Mouse (Mus musculus) liver, embryonic 16.5 days (tissue): Measurements from ENCODE around the gene Nup188. TPM values are rescaled to one million over a fixed set of nuclear protein-coding genes. Genes with fewer than 3 reads are reported as not detected.
A peak's percentile ranks its signal among the peaks of the same experiment; 100 is the strongest.

Experiments
- ATAC-seq: fragments of 200-750 bp; cut with Nextera tagmentation; 2 replicates; pipeline ENCODE4 v1.8.0; 2017; ENCODE audit warnings: low read depth, mild to moderate bottlenecking, moderate number of reproducible peaks, moderate library complexity
- H3K27ac ChIP-seq: fragments of 300-500 bp; sonication (generic); 2 replicates; pipeline ENCODE4 v1.5.1; 2014; ENCODE audit warnings: mild to moderate bottlenecking, low read length
- H3K27me3 ChIP-seq: fragments of 300-500 bp; sonication (generic); 2 replicates; pipeline ENCODE4 v1.6.1; 2014; ENCODE audit warnings: low read depth, low read length, mixed read lengths; ENCODE audit not compliant: control insufficient read depth, insufficient read depth
- H3K36me3 ChIP-seq: fragments of 300-500 bp; sonication (generic); 2 replicates; pipeline ENCODE4 v1.6.1; 2014; ENCODE audit warnings: mild to moderate bottlenecking; ENCODE audit not compliant: control insufficient read depth, insufficient read depth
- H3K4me1 ChIP-seq: fragments of 300-500 bp; sonication (generic); 2 replicates; pipeline ENCODE4 v1.6.1; 2014; ENCODE audit warnings: low read depth, low read length, mixed read lengths; ENCODE audit not compliant: control insufficient read depth
- H3K4me2 ChIP-seq: fragments of 300-500 bp; sonication (generic); 2 replicates; pipeline ENCODE4 v1.6.1; 2014; ENCODE audit warnings: low read depth, low read length, mixed read lengths
- H3K4me3 ChIP-seq: fragments of 300-500 bp; sonication (generic); 2 replicates; pipeline ENCODE4 v1.5.1; 2014; ENCODE audit warnings: low read depth, mild to moderate bottlenecking, low read length
- H3K9ac ChIP-seq: fragments of 300-500 bp; sonication (generic); 2 replicates; pipeline ENCODE4 v1.6.1; 2014; ENCODE audit warnings: low read depth, low read length
- H3K9me3 ChIP-seq: fragments of 300-500 bp; sonication (generic); replicated peaks from 2 replicates; pipeline ENCODE4 v1.6.1; 2016; ENCODE audit warnings: low read length; ENCODE audit not compliant: control insufficient read depth
- WGBS: fragments of 180-500 bp; shearing (Covaris S2); extraction: QIAGEN DNeasy Blood & Tissue Kit; methylation state at CpG from one replicate; pipeline ENCODE4 v1.1.7; 2014; ENCODE audit not compliant: insufficient replicate concordance; 5-methylcytosine and 5-hydroxymethylcytosine counted together
- polyA plus RNA-seq: library from polyadenylated mRNA; unstranded; fragments of >200 nt; fragmentation: Nextera tagmentation; extraction: Ambion mirVana; gene quantifications from 2 replicates; pipeline ENCODE4 v1.2.1, GENCODE M21; 2015

The Nup188 gene
- polyA plus RNA-seq, 1 experiment from 2014 or later = 16.1 TPM

DNA sequence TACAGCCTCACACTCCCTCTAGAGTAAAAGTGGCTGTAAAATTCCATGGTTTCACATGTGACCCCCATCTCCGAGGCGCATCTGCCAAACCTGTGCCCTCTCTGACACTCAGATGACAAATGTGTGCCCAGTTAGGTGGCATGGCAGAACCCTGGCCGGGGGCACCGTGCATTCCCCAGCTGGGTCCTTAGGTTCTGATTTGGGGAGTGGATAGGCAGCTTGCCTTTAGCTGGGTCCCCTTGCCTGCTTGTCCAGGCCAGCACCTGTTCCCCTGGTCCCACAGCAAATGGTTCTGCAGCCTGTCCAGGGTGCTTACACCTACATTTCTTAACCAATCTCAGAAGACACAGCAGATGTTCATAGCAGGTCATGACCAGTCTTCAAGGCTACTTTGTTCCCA lies 42.8 kb upstream of the Nup188 start:
- Histone ChIP-seq H3K4me1 (peaks cover 41% of the 10 kb centered on the region), H3K36me3 (peaks cover 16% of the 10 kb centered on the region), H3K4me3 (no peak overlapping the region), H3K27ac (no peak overlapping the region), H3K9me3 (no peaks in the 10 kb centered on the region), H3K4me2 (no peak overlapping the region), H3K9ac (no peak overlapping the region), H3K27me3 (no peaks in the 10 kb centered on the region)
- WGBS = 90% methylated on average over 4 of the region's 4 CpGs
- no peak for ATAC-seq

DNA sequence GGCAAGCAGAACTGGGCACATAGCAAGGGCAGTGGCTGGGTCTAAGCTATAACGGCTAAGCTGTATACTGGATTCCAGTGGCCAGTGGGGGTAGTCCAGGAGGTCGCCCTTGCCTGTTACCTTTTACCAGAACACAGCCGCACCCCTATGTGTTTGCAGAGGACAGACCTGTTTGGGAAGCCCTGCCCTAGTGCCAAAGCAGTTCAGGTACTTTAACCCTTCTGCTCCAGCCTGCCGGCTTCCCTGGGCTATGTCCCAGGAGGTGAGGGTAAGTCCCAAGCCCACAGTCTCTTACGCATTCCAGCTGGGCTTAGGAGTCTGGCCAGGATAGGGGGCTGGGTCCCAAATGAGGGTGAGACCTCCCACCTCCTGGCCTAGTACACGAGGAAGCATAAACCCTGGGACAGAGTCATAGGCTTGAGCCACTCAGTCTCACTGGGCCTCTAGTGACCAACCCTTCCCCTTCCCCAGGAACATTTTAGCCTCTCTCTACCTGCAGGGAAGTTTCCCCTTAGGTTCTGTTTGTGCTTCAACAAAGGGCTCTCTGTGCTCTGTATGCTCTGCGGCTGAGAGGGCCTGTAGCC lies 41.5 kb upstream of the Nup188 start:
- Histone ChIP-seq H3K36me3 (peaks cover 22% of the 10 kb centered on the region), H3K4me1 (peaks cover 28% of the 10 kb centered on the region), H3K9me3 (no peaks in the 10 kb centered on the region), H3K9ac (no peak overlapping the region), H3K4me2 (no peak overlapping the region), H3K27ac (no peak overlapping the region), H3K27me3 (no peaks in the 10 kb centered on the region), H3K4me3 (no peak overlapping the region)
- ATAC-seq = peak; percentile 39
- 73% methylated on average over 7 of the region's 7 CpGs for WGBS

DNA sequence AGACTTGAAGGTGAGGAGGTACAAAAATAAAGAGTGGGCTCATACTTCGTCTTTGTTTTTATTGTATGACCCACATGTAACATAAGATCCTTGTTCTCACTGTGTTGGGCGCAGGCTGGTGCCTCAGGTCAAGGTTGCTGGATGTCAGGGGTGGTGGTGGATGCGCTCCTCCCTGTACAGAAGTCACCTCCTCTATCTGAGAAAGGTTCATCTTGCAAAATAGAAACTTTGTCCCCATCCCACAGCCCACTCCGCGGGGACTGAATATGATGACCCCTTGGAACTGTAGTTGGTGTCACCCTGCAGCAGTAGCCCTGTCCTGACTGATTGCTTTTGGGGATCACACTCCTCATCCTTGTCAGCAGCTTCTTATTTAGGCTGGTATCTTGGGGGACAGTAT lies 39.2 kb upstream of the Nup188 start:
- Histone ChIP-seq H3K27me3 (no peaks in the 10 kb centered on the region), H3K4me1 (peaks cover 26% of the 10 kb centered on the region), H3K9ac (no peak overlapping the region), H3K4me3 (no peak overlapping the region), H3K27ac (no peak overlapping the region), H3K4me2 (no peak overlapping the region), H3K9me3 (no peaks in the 10 kb centered on the region), H3K36me3 (peaks cover 12% of the 10 kb centered on the region; the same call in 1 of the 2 replicates)
- 0 out of 2 replicates have a peak, but pooled peaks have one; percentile 6 for ATAC-seq
- WGBS = 75% methylated on average over 5 of the region's 5 CpGs

DNA sequence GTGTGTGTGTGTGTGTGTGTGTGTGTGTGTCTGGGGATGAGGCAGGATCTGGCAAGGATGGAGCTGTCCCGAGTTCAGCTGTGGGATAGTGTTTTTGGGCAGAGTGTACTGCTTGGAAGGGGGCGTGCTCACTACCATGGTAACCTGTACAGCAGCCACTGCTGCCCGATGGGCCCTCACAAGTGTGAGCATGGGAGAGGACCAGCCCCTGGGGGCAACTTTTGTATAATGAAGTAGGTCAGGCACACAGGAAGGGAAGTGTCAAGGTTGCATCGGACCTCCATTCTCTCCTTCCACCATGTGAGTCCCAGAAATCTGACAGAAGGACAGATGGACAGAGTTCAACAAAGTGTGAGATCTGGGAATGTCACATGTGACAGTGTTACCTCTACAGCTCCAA lies 38.5 kb upstream of the Nup188 start:
- no peak overlapping the region for H3K27ac ChIP-seq
- ATAC-seq = no peak
- H3K36me3 ChIP-seq = peaks cover 12% of the 10 kb centered on the region; the same call in 1 of the 2 replicates
- H3K9ac ChIP-seq = no peak overlapping the region
- peaks cover 23% of the 10 kb centered on the region for H3K4me1 ChIP-seq
- H3K4me2 ChIP-seq = no peak overlapping the region
- H3K9me3 ChIP-seq = no peaks in the 10 kb centered on the region
- 79% methylated on average over 4 of the region's 4 CpGs for WGBS
- no peak overlapping the region for H3K4me3 ChIP-seq
- H3K27me3 ChIP-seq = no peaks in the 10 kb centered on the region

DNA sequence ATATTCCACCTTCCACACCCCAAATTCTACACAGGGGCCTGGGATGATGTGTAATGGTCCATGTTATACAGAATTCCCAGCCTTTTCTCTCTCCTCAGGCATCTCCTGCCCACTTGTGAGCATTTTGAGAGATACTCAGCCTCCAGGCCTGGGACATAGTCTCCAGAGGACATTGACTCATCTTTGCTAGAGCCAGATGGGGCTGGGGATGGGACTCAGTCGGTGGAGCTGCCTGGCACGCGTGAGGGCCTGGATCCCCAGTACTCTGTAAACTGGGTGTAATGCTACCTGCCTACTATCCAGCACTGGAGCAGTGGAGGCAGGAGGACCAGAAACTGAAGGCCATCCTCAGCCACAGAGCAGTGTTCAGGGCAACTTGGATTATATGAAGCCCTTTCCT lies 37.0 kb upstream of the Nup188 start:
- Histone ChIP-seq H3K4me3 (no peak overlapping the region), H3K4me1 (peaks cover 17% of the 10 kb centered on the region), H3K9me3 (no peaks in the 10 kb centered on the region), H3K27me3 (no peaks in the 10 kb centered on the region), H3K4me2 (no peak overlapping the region), H3K27ac (no peak overlapping the region), H3K36me3 (peaks cover 6% of the 10 kb centered on the region; the same call in 1 of the 2 replicates), H3K9ac (no peak overlapping the region)
- 80% methylated on average over 3 of the region's 3 CpGs for WGBS
- ATAC-seq = no peak

DNA sequence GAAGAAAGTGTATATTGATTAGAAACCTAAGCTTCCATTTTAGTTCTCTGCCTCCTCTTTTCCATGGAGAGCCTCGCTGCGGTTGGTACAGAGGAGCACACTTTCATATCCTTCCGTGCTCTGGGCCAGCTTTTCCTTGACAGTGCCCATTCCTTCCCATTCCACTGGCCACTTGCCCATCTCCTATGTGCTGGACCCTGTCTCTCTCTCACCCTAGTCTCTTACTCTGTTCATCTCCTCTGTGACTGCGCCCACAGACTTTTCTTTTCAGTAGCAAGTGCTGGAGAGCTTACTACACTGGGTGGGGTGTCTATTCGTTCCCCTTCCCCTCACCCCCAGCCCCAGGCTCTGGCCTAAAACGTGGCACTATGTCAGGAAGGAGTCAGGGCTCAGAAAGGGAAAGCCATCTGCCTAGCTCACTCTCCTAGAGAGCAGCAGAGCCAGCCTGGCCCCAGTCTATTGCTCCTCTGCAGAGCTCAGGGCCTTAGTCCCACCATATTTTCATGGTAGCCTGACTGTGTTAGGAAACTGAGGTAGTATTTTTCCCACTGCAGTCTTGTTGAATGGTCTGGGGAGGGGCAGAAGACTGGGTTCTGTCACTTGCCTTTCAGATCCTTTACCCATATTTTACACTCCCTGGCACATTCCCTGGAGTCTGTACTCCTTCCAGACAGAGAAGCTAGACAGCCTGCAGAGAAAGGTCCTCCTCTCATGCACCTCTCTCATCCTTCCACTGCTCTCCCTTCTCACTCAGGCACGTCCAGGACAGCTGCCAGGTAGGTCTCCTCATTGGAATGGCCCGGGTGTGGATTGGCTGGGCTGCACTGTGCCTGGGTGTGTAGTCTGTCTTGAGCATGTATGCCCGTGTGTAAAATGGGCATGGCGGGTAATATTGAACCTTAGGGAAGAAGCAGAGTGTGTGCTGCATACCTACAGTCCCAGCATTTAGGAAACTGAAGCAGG lies 35.8 kb upstream of the Nup188 start:
- Histone ChIP-seq H3K4me3 (no peak overlapping the region), H3K9me3 (no peaks in the 10 kb centered on the region), H3K36me3 (peaks cover 12% of the 10 kb centered on the region), H3K4me1 (peaks cover 16% of the 10 kb centered on the region), H3K27ac (no peak overlapping the region), H3K4me2 (no peak overlapping the region), H3K27me3 (no peaks in the 10 kb centered on the region), H3K9ac (no peak overlapping the region)
- WGBS = 77% methylated on average over 10 of the region's 10 CpGs
- ATAC-seq = no peak

DNA sequence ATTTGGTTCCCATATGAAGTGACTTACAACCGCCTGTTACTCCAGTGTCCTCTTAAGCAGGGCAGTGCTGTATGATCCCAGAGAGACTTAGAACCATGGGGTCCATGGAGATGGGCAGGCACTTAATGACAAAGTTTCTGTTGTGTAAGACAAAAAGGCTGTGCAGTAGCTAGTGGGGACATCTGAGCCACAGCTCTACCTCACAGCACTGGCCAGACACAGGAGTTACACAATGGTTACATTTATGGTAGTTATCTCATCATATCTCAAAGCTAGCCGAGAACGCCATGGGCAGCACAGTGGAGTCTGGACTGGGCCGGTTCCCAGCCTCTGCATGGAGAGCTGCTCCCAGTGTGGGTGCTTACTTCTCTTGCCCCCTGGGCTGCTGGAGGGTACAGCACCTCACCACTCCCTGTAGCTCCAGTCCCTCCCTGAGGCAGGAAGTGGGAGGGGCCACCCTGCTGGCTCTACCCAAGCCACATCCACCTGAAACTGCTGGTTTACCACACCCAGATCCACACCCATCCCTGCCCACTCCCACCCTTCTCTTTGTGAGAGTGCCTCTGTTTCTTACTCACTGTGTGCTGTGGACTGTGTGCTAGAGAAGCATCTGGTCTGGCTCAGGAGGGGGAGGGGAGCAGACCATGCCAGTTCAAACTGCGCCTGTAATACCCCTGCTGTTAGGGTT lies 34.6 kb upstream of the Nup188 start:
- peak; percentile 69 for ATAC-seq
- Histone ChIP-seq H3K36me3 (peaks cover 23% of the 10 kb centered on the region), H3K9ac (no peak overlapping the region), H3K27ac (peak overlapping the region; percentile 39), H3K4me2 (peak overlapping the region; percentile 15), H3K4me3 (no peak overlapping the region), H3K27me3 (no peaks in the 10 kb centered on the region), H3K4me1 (peaks cover 12% of the 10 kb centered on the region), H3K9me3 (no peaks in the 10 kb centered on the region)
- 41% methylated on average over 5 of the region's 5 CpGs for WGBS

DNA sequence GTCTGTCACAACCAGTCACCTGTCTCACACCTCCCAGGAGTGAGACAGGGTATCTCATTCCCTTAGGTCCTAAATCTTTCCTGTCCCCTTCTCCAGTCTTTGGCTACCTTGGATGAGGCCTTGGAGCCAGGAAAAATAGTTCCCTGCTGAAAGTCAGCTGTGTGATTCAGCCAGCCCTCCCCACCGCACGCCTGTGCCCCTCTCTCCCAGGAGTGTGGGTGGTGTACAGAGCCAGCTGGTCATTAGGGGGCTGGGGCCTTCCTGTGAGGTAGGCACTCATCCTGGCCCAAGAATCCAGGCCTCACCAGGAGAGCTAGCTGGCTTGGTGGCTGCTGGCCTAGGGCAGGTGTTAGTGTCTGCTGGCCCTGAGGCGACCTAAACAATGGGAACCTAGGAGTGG lies 33.7 kb upstream of the Nup188 start:
- H3K9ac ChIP-seq = no peak overlapping the region
- WGBS = 67% methylated on average over 3 of the region's 3 CpGs

More for the DNA sequence above, 33.7 kb upstream of the Nup188 start:
- H3K9me3 ChIP-seq = no peaks in the 10 kb centered on the region
- peaks cover 12% of the 10 kb centered on the region for H3K4me1 ChIP-seq
- peaks cover 30% of the 10 kb centered on the region for H3K36me3 ChIP-seq
- no peaks in the 10 kb centered on the region for H3K27me3 ChIP-seq
- no peak for ATAC-seq
- H3K4me2 ChIP-seq = no peak overlapping the region
- no peak overlapping the region for H3K4me3 ChIP-seq
- no peak overlapping the region for H3K27ac ChIP-seq
